Mouse (Mus musculus) monocyte, adult 59 days (primary cell): ENCODE results near the gene Pcyt2. TPM values are rescaled to one million over a fixed set of nuclear protein-coding genes. Genes with fewer than 3 reads are reported as not detected.

Experiments
- total RNA-seq, 2 experiments: library from RNA; stranded (reverse); gene quantifications; one replicate each; pipeline ENCODE4 v1.2.4; 2023

Gene Pcyt2
- 10 to 100 TPM; 66.8 to 75.4 TPM for total RNA-seq

GRCm38 (mm10) chr11:120617519-120618112, at the start of gene Pcyt2:
Pcyt2 (minus strand) TSS chr11:120617936.

GRCm38 (mm10) chr11:120661076-120661460, 43.3 kb upstream of the Pcyt2 start, which contains the start of gene Notum:
Notum (minus strand) TSS chr11:120661175.

GRCm38 (mm10) chr11:120648001-120648476, 30.3 kb upstream of the Pcyt2 start, which contains the start of gene Myadml2:
Myadml2 (minus strand) TSS chr11:120648158.

GRCm38 (mm10) chr11:120643601-120643987, 25.9 kb upstream of the Pcyt2 start, which contains the start of gene Pycr1:
Pycr1 (minus strand) TSS chr11:120643769.

GRCm38 (mm10) chr11:120633520-120634343, 16.0 kb upstream of the Pcyt2 start, which contains the start of gene Mafg:
Mafg (minus strand) TSS chr11:120633600.

GRCm38 (mm10) chr11:120625152-120625775, 7.5 kb upstream of the Pcyt2 start, which contains the start of gene Sirt7:
Sirt7 (minus strand) TSS chr11:120625240.

GRCm38 (mm10) chr11:120608241-120609034, 9.3 kb downstream of the Pcyt2 start, which contains the start of gene Npb:
Npb (plus strand) TSS chr11:120608477.

GRCm38 (mm10) chr11:120598283-120598989, 19.3 kb downstream of the Pcyt2 start, which contains the start of the genes Alyref and Anapc11:
Alyref (minus strand) TSS chr11:120598365.
Anapc11 (plus strand) TSS chr11:120598421.

GRCm38 (mm10) chr11:120581490-120582267, 36.1 kb downstream of the Pcyt2 start, which contains the start of gene Arhgdia:
Arhgdia (minus strand) TSS chr11:120581624.

GRCm38 (mm10) chr11:120572752-120573584, 44.8 kb downstream of the Pcyt2 start, which contains the start of gene P4hb:
P4hb (minus strand) TSS chr11:120573253.

Other genes with a start within 250 kb of the Pcyt2 start
- 10 to 100 TPM; 15.8 to 18.4 TPM for gene Faap100, start 239.2 kb downstream of the Pcyt2 start, total RNA-seq
- gene Nploc4, start 180.2 kb downstream of the Pcyt2 start, total RNA-seq: 10 to 100 TPM; 52.6 to 67.1 TPM
- 10 to 100 TPM in 1 of 2 experiments, 1 to 10 TPM in 1; 1.9 to 17.2 TPM for gene Tspan10, start 175.3 kb downstream of the Pcyt2 start, total RNA-seq
- under 1 TPM in 1 of 2 experiments, not detected in 1; 0.36 TPM for gene Pde6g, start 164.4 kb downstream of the Pcyt2 start, total RNA-seq
- 1 to 10 TPM; 8.9 to 9.5 TPM for gene Oxld1, start 159.9 kb downstream of the Pcyt2 start, total RNA-seq
- 10 to 100 TPM; 11.6 to 12.6 TPM for gene Ccdc137, start 159.8 kb downstream of the Pcyt2 start, total RNA-seq
- gene Arl16, start 150.3 kb downstream of the Pcyt2 start, total RNA-seq: 10 to 100 TPM in 1 of 2 experiments, 1 to 10 TPM in 1; 7.8 to 11.3 TPM
- gene Mrpl12, start 133.3 kb downstream of the Pcyt2 start, total RNA-seq: 10 to 100 TPM; 25.0 to 26.6 TPM
- gene Slc25a10, start 126.1 kb downstream of the Pcyt2 start, total RNA-seq: 10 to 100 TPM; 11.1 to 14.2 TPM
- gene Gcgr, start 87.2 kb downstream of the Pcyt2 start, total RNA-seq: not detected
- gene Mcrip1, start 68.2 kb downstream of the Pcyt2 start, total RNA-seq: 10 to 100 TPM; 52.0 to 52.6 TPM
- gene Ppp1r27, start 66.8 kb downstream of the Pcyt2 start, total RNA-seq: not detected
- gene P4hb, start 44.7 kb downstream of the Pcyt2 start, total RNA-seq: 100 to 1,000 TPM; 348 to 375 TPM
- gene Arhgdia, start 36.3 kb downstream of the Pcyt2 start, total RNA-seq: 100 to 1,000 TPM; 623 to 655 TPM
- 100 to 1,000 TPM in 1 of 2 experiments, 10 to 100 TPM in 1; 90.1 to 103 TPM for gene Alyref, start 19.6 kb downstream of the Pcyt2 start, total RNA-seq
- 10 to 100 TPM; 55.8 to 56.4 TPM for gene Anapc11, start 19.5 kb downstream of the Pcyt2 start, total RNA-seq
- 1 to 10 TPM in 1 of 2 experiments, not detected in 1; 1.4 TPM for gene Npb, start 9.5 kb downstream of the Pcyt2 start, total RNA-seq
- gene Sirt7, start 7.3 kb upstream of the Pcyt2 start, total RNA-seq: 100 to 1,000 TPM; 122 to 125 TPM
- gene Mafg, start 15.7 kb upstream of the Pcyt2 start, total RNA-seq: 100 to 1,000 TPM in 1 of 2 experiments, 10 to 100 TPM in 1; 96.6 to 101 TPM
- gene Pycr1, start 25.8 kb upstream of the Pcyt2 start, total RNA-seq: under 1 TPM in 1 of 2 experiments, not detected in 1; 0.27 TPM
- gene Myadml2, start 30.2 kb upstream of the Pcyt2 start, total RNA-seq: not detected
- gene Notum, start 43.2 kb upstream of the Pcyt2 start, total RNA-seq: not detected
- gene Aspscr1, start 55.0 kb upstream of the Pcyt2 start, total RNA-seq: 10 to 100 TPM; 77.9 to 83.1 TPM
- gene Cenpx, start 95.8 kb upstream of the Pcyt2 start, total RNA-seq: 10 to 100 TPM; 34.6 to 45.6 TPM
- gene Lrrc45, start 96.0 kb upstream of the Pcyt2 start, total RNA-seq: 10 to 100 TPM; 30.5 to 36.0 TPM
- 1 to 10 TPM; 1.0 to 2.9 TPM for gene Rac3, start 103.5 kb upstream of the Pcyt2 start, total RNA-seq
- gene Dcxr, start 109.3 kb upstream of the Pcyt2 start, total RNA-seq: 10 to 100 TPM; 26.2 to 29.1 TPM
- 10 to 100 TPM; 11.8 to 24.2 TPM for gene Cbr2, start 114.2 kb upstream of the Pcyt2 start, total RNA-seq
- 10 to 100 TPM; 40.5 to 48.6 TPM for gene Hmga1b, start 144.9 kb upstream of the Pcyt2 start, total RNA-seq
- gene Rfng, start 166.3 kb upstream of the Pcyt2 start, total RNA-seq: 10 to 100 TPM; 16.9 to 20.9 TPM
- 10 to 100 TPM; 53.1 to 57.5 TPM for gene Gps1, start 166.3 kb upstream of the Pcyt2 start, total RNA-seq
- gene Dus1l, start 178.5 kb upstream of the Pcyt2 start, total RNA-seq: 10 to 100 TPM; 39.3 to 50.0 TPM
- gene Fasn, start 206.6 kb upstream of the Pcyt2 start, total RNA-seq: 10 to 100 TPM; 46.7 to 64.3 TPM